Mouse (Mus musculus): ENCODE data around the gene Amd2. TPM values are rescaled to one million over a fixed set of nuclear protein-coding genes. Genes with fewer than 3 reads are reported as not detected.

Amd2 gene
- 2.4 TPM for polyA plus RNA-seq (2014; fragmentation: Illumina TruSeq; extraction: RNeasy Lipid Tissue Mini Kit (QIAGEN cat#74804); ENCODE audit: low read depth, low replicate concordance)

GRCm38 (mm10) chr10:35711792-35712191, at the start of gene Amd2:
TSS of gene Amd2 (minus strand) at chr10:35711892.

Measured in kidney, adult 10 weeks (tissue).